Mouse (Mus musculus) brain, embryonic 18.5 days (tissue): Measurements from ENCODE around the gene Hspb3.

Experiments
- DNase-seq: peaks from one replicate; pipeline ENCODE4 v3.0.0-alpha.2; 2012; ENCODE audit warnings: low read depth, low spot score

Gene Hspb3

DNA sequence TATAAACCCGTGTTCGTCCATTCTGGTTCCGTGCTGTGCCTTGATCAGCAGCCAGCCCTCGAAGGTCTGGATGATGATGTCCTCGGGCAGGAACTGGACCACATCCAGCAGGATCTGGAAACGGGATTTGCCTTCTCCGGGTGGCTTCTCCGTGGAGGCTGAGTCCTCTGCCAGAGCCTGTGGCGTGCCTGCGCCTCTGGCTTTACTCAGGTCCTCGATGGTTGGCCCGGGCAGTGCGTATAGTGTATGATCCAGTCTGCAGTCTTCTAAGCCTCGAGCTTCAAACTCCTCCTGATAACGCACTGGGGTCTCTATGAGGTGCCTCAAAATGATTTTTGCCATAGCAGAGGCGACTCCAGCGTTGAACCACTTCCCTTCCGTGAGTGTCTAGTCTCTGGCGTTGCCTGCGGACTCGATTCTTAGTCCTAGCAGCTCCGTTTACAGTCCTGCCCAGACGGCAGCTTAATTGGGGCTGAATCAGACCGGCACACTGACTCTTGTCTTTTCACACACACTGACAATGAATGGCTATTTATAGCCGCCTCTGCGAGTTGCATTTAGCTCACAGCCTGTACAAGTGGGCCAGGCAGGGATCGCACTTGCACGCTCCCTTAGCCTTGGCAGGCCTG is at the start of gene Hspb3:
Hspb3 (minus strand) TSS at position 526 of the 629 bp plus-strand sequence.
- DNase-seq, result no peak

DNA sequence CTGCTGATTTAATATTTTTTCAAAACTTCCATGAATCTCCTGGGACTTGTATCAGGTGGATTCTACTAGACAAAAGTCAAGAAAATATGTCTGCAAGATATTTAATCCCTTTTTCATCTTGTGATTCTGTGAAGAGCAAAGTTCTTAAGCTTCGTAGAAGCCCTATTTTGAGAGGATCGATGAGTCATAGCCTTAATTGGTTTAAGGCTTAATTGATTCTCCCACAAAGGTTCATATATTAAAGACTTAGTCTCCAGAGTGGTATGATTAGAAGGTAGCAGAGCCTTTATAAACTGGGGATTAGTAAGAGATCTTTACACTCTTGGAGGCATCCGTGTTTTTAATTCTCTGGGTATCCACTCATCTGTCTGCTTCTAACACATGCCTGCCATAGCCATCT is 49.7 kb upstream of the Hspb3 start:
- DNase-seq, result no peak

DNA sequence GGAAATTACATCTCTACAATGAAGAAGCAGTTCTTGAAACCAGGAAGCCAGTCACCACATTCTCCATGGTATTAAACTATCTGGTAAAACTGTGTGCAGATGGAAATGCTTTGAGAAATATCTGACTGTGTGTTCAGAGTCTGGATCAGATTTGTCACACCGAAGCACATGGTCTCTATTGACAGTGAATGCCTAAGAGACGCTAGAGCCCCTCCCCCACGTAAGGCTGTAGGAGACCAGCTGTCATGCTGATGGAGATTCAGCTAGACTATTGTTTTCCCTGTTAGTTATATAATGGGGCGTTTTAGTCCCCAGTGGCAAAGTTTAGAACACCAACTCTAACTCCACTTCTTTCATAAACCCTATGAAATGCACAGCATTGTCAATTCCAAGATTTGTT is 42.7 kb upstream of the Hspb3 start:
- DNase-seq, result no peak

- no peak for DNase-seq
Observed at GRCm38 (mm10) chr13:113701185-113701584, 37.7 kb upstream of the Hspb3 start.

GRCm38 (mm10) chr13:113699928-113700327 is 36.5 kb upstream of the Hspb3 start:
- DNase-seq, result no peak

DNA sequence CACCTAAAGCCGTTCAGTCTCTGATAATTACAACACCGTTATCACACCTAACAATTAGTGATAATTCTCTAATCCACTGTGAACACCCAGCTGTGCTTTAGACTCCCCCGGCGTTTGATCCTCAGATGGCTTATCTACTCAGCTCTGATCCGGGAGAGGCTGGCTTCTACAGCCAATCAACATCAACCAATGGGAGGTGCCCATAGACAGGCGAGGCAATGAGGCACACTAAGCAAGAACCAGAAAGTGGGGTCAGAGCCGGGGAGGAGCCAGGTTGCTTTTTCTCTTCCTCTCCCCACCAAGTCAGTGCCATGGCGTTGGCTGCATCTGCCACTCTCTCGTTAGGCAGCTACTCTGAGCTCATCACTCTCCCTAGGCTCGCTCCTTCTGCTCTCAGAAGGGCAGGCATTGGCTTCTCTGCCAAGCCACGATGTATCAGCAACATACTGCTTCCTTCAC is 36.0 kb upstream of the Hspb3 start:
- DNase-seq, result no peak

DNA sequence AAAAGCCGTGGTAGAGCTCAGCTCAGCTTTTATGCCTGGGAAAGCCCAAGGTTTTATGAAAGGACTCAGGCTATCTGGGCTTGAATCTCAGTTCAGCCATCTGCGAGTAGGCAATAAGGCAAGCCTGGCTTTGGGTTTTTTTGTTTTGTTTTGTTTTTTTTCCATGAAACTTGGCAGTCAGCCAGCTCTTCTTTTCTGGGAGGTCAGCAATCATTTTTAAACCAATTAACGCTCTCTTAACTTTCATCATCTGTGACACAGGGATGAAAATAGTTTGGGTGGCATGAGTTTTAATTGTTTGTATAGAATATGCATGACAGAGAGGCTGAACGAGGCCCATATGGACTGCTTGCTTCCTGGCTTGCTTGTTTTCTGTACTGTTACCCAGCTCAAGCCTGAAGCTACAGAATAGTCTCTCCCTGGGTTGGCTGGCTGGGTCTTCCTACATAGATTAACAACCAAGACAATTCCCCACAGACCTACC is 33.4 kb upstream of the Hspb3 start:
- peak; percentile 62 for DNase-seq

DNA sequence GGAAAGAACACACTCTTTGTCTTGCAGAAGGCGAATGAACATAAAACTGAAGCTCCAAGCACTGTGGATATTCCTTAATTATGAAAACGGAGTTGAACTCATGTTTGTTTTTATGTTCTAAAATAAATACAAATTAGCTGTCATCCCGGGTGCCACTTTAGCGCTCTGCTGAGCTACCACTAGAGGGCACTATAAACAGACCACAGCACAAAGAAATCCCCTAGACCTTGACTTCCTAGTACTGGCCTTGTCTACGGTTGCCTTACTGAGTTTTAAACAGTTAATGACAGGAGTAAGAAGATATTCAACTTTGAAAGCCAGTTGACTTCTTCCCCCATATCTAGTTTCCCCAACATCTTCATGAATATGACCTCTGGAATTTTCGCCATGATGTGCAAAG is 29.9 kb upstream of the Hspb3 start:
- no peak for DNase-seq

GRCm38 (mm10) chr13:113691644-113692043 is 28.2 kb upstream of the Hspb3 start:
- no peak for DNase-seq

GRCm38 (mm10) chr13:113689883-113690282 is 26.4 kb upstream of the Hspb3 start:
- DNase-seq, result no peak

DNA sequence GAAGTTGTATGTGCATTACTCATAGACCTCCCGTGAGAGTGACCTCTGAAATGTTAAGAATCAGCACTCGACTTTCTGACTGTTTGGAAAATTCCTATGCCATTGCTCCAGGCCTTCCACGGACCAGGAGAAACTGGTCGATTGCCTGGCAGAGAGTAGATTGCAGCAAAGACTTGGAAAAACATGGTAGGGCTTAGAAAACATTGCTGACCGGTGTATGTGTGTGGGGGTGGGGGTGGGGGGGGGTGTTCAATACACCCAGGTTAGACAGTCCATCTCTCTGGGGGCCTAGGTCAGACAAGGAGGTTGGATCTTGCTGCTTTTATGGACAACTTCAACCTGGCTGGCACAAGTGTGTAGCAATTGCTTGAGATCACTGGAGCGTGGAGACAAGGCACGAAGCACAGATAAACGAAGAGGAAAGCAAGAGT is 23.2 kb upstream of the Hspb3 start:
- no peak for DNase-seq

DNA sequence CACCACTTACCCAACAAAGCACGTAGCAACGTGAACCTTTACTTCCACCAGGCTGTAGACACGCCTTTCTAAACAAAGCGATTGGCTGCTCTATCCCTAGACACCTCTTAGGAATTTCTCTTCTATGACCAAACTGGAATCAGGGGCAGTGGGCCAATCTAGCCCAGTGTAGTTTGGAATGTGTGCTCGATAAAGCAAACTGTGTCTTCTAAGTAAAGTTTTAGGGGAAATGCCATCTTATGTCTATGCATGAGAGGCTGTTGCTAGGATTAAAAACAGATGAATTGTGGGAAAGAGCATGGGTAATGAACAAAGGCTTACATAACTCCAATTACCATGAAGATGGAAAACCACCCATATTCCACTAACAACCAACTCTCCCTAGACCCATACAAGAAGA is 19.3 kb upstream of the Hspb3 start:
- no peak for DNase-seq

DNA sequence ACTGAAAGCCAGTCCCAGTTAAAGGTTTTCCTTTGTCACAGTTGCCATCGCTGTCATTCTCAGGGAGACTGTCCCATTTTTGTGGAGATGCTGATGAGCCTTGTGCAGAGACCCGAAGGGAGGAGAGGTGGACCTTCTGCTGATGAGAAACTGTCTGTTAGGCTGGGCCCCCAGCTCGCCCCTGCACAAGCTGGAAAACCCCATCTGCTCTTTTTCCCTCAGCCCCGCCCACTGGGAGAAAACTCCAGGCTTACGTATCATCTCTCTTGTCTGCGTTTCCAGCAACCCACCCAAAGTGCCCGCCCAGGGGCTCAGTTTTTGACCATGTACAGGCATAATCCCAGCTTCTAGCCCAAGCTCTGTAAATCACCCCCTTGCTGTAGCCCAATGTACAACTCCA is 17.2 kb upstream of the Hspb3 start:
- no peak for DNase-seq

- DNase-seq, result no peak
Observed at GRCm38 (mm10) chr13:113669459-113670077, 6.1 kb upstream of the Hspb3 start.

DNA sequence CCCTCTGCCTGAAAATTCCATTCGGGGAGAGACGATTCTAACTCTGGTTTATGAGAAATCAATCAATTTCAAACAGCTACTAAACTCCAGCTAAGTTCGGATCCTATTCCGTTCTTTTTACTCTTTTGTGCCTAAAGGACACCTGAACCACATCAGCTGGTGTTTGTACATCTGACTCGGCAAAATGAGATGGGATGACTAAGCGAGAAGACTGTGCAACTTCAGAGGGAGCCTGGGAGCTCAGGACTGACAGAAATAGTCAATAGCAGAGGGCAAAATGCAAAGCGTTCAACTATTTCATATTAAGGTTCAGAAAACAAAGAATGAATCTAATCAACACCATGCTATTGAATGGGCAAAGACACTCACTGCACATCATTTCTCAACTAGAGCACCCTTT is 407 bp upstream of the Hspb3 start:
- DNase-seq, result no peak

- DNase-seq, result no peak
Observed at GRCm38 (mm10) chr13:113661826-113662271, 1.6 kb downstream of the Hspb3 start.

DNA sequence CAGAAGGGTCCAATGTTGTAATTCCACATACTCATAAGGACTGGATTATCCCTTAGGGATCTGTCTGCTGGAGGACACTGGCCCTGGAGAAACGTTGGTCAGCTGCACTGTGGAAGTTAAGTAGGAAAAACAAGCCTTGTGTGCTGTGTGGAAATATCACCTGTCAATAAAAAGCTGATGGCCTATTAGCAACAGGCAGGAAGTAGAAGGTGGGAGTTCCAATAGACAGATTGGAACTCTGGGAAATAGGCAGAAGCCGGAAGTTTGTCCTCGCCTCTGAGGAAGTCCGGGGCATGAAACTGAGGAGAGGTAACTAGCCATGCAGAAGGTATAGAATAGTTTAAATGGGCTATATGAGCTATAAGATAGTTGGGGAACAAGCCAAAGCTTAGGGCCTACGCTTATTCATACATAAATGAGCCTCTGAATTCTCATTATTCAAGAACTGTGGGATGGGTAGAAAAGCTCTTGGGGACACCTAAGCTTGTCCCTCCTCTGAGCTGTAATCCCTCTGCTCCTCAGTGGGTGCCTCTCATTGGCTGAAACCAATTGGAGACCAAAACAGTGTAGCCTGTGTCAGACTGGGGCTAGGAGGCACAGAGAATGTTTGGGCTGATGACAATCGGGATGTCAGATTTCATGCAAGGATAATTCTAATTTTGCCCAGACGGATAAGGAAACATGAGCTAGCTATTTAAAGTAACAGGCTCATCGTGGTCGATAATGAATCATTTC is 2.7 kb downstream of the Hspb3 start:
- no peak for DNase-seq

DNA sequence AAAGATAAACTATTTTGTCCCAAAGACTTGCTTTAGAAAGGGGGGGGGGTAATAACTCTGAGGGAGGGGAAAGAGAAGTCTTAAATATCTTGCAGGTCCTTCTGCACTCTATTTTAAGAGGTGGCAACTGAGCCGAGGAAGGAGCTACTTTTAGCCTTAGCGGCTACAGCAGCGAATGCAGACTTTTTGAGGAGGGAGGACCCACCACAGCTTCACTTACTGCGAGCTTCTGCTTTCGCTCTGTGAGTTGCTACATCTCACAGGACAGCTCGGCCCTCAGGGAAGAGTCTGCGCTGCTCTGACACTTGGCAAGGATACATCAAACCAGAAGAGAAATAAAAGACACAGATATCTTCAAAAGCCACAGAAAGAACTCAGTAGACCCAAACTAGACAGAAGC is 6.3 kb downstream of the Hspb3 start:
- no peak for DNase-seq

DNA sequence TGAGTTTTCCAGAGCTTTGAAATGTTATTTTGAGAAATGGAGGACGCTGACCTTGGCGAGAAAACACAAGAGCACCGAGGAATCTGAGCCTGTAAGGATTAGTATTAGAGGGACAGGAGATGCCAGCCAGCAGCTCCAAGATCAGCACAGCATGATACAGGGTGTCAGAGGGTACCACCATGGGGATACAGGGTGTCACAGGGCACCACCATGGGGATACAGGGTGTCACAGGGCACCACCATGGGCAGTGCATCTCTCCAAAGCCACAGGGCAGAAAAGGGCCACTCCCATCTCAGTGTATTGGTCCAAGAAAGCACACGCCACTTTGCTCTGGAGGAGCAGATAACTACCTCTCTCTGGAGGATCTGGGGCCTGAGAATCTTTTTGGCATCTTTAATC is 6.8 kb downstream of the Hspb3 start:
- DNase-seq, result no peak

GRCm38 (mm10) chr13:113655511-113655910 is 8.0 kb downstream of the Hspb3 start:
- no peak for DNase-seq

DNA sequence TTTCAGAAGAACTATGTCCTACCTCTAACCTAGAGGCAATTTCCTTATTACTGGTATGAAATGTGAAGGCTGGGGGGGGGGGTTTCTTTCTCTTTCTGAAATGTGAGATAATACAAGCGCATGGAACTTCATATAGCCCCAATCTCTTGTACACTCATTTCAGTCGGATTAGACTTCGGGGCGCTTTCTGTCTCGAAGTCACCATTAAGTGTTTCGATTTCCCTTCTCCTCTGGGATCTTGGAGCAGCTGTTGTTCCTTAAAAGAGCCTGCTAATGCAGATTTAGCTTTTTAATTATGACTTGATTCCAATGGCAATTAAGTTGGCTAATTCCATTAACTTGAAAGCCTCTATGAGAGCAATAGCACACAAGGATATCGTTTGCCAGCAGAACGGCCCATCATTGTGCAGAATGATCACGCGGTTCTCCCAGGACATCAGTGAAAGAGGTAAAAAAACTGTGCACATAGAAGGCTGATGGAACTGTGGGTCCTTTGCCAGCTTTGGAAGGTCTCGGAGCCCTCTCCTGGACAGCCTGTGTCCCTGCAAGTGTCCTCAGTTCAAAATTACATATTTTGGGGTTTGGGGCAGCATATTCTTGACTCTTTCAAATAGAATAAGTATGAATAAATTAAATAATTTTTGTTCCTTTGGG is 22.4 kb downstream of the Hspb3 start:
- no peak for DNase-seq

DNA sequence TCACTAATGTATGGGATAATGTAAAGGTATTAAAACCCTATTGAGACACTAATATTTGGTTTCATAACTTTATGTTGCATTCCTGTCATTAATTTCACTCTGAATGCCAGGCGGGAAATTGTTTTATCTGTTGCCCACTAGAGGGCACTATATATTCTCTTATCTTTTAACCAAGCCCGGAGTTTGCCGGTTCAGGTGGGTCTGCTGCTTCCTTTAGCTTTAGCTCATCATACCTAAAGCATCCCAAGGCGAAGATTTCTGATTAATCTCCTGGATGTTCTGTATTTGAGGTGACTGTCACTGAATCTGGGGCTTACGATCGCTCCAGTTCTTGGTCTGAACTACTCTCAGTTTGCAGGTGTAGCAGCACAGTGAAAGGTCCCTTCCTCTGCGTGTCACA is 24.6 kb downstream of the Hspb3 start:
- DNase-seq, result no peak
